Mouse (Mus musculus): ENCODE data around the gene Gabra4. TPM values are rescaled to one million over a fixed set of nuclear protein-coding genes. Genes with fewer than 3 reads are reported as not detected.

Gene Gabra4
- 10.8 and 13.6 TPM in 2 replicates for polyA plus RNA-seq (2012; rRNA removed)

- DNase-seq = peak; percentile 42 to 59
- peak within 1 kb of the TSS; percentile 64 for H3K4me3 ChIP-seq (replicated peaks; ENCODE audit: insufficient read depth, low read depth, low read length)
- WGBS = under 1% methylated on average over 15 of the region's 15 CpGs
- H3K27me3 ChIP-seq (ENCODE audit: control insufficient read depth, insufficient read depth, low read length) = no peaks in the 10 kb centered on the region
- H3K27ac ChIP-seq (ENCODE audit: insufficient read depth, low read length) = no peak within 1 kb of the TSS
- TF ChIP-seq CTCF (IDR thresholded peaks at IDR 0.05; ENCODE audit: borderline replicate concordance, insufficient read depth, low read depth, low read length) (no peak), POLR2A (IDR thresholded peaks at IDR 0.05; ENCODE audit: borderline replicate concordance, insufficient read depth, low read length) (no peak)
- no peaks in the 10 kb centered on the region for H3K4me1 ChIP-seq (ENCODE audit: control insufficient read depth, insufficient read depth, low read length)
These were observed at the start of gene Gabra4 for GRCm38 (mm10) chr5:71658115-71658497. TSS of gene Gabra4 (minus strand) at chr5:71658308.

DNA sequence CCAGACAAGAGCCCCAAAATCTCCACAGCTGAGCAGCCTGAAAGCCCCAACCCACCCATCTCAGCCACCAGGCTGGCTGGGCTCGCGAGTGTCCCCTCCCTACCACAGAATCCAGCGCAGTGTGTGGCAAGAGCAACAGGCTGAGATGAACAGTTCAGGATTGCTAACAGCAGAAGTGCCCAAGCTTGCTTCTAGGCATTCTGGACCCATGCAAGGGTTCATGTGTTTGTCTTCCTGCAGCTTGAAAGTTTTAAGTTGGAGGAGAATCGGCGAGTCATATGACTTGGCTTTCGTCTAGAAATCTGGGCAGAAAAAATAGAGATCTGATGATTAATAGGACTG, 43.1 kb upstream of the Gabra4 start:
- Histone ChIP-seq H3K4me1 (ENCODE audit: control insufficient read depth, insufficient read depth, low read length) (no peaks in the 10 kb centered on the region), H3K27me3 (ENCODE audit: control insufficient read depth, insufficient read depth, low read length) (no peaks in the 10 kb centered on the region), H3K4me3 (replicated peaks; ENCODE audit: insufficient read depth, low read depth, low read length) (peak overlapping the region; percentile 72), H3K27ac (ENCODE audit: insufficient read depth, low read length) (no peak overlapping the region)
- no peak for DNase-seq
- TF ChIP-seq CTCF (IDR thresholded peaks at IDR 0.05; ENCODE audit: borderline replicate concordance, insufficient read depth, low read depth, low read length) (no peak), POLR2A (IDR thresholded peaks at IDR 0.05; ENCODE audit: borderline replicate concordance, insufficient read depth, low read length) (no peak)
- WGBS = 4% methylated on average over 6 of the region's 6 CpGs

DNA sequence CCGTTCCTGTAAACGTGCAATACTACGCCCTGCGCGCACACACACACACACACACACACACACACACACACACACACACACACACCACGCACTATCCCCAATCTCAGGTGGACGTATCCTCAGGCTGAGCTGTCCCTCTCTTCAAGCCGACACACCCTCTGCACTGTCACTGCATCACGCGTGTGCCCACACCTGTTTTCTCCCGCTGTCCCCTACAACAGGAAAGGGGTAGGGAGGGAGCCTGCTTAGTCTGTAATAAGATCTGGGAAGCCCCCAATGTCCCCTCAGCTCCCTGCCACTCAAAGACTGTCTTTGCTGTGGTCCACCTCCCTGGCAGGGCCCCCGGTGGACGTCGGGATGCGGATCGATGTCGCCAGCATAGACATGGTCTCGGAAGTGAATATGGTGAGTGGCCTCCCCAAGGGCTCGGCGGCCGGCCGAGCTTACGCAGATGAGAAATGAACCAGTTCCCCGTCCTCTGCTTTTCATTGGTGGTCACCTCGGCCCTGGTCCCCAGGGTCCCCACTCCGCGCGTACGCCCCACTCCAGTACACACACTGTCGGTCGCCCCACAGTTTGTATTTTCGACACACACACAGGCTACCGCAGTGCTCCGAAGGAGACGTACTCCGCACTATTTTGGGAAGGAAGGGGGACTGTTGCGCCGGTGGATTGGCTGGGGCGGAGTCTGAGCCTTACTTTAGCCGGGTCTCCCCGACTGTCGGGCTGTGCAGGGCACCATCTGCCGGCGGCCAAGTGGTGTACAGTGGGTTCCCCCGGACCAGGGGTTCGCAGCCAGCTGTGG, 42.6 kb upstream of the Gabra4 start:
- under 1% methylated on average over 46 of the region's 46 CpGs for WGBS
- Histone ChIP-seq H3K27me3 (ENCODE audit: control insufficient read depth, insufficient read depth, low read length) (no peaks in the 10 kb centered on the region), H3K27ac (ENCODE audit: insufficient read depth, low read length) (no peak overlapping the region; the same call in 1 of the 2 replicates), H3K4me3 (replicated peaks; ENCODE audit: insufficient read depth, low read depth, low read length) (peak overlapping the region; percentile 72), H3K4me1 (ENCODE audit: control insufficient read depth, insufficient read depth, low read length) (no peaks in the 10 kb centered on the region)
- no peak for TF ChIP-seq POLR2A (IDR thresholded peaks at IDR 0.05; ENCODE audit: borderline replicate concordance, insufficient read depth, low read length)
- peak; percentile 27; the same call in 1 of the 2 replicates for TF ChIP-seq CTCF (IDR thresholded peaks at IDR 0.05; ENCODE audit: borderline replicate concordance, insufficient read depth, low read depth, low read length)
- DNase-seq = peak; percentile 71 to 75

DNA sequence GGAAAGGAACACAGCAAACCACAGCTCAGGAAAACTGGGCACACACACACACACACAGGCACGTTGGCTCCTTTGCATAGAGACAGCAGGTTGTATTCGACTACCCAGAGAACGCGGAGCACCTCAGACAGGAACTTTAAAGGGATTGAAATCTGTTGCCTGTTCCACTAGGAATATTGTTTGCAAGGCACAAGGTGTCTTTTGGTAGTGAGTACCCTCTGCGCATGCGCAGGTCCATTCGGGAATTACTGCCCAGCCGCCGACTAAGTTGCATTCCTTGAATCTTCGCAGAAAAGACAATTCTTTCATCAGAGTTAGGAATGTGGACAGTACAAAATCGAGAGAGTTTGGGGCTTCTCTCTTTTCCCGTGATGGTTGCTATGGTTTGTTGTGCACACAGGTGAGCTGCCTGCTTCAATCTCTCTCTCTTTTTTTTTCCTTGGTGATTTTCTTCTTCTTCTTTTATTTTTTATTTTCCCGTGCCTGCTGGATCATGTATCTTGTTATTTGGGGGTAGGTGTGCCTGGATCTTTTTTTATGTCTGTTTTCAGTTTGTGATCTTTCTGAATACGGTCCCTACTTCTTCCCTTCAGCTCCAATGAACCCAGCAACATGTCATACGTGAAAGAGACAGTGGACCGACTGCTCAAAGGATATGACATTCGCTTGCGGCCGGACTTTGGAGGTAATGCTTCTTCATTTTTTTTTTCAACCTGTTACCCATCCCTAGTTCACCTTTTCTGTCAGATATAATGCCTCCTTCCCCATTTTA, 41.8 kb upstream of the Gabra4 start:
- peak; percentile 77 to 78 for DNase-seq
- under 1% methylated on average over 19 of the region's 19 CpGs for WGBS
- no peak overlapping the region for H3K27ac ChIP-seq (ENCODE audit: insufficient read depth, low read length)
- H3K4me1 ChIP-seq (ENCODE audit: control insufficient read depth, insufficient read depth, low read length) = no peaks in the 10 kb centered on the region
- peak overlapping the region; percentile 72 for H3K4me3 ChIP-seq (replicated peaks; ENCODE audit: insufficient read depth, low read depth, low read length)
- TF ChIP-seq CTCF (IDR thresholded peaks at IDR 0.05; ENCODE audit: borderline replicate concordance, insufficient read depth, low read depth, low read length) = no peak
- TF ChIP-seq POLR2A (IDR thresholded peaks at IDR 0.05; ENCODE audit: borderline replicate concordance, insufficient read depth, low read length) = no peak
- H3K27me3 ChIP-seq (ENCODE audit: control insufficient read depth, insufficient read depth, low read length) = no peaks in the 10 kb centered on the region

GRCm38 (mm10) chr5:71665593-71665992, 7.5 kb upstream of the Gabra4 start:
- Histone ChIP-seq H3K27ac (ENCODE audit: insufficient read depth, low read length) (no peak overlapping the region), H3K27me3 (ENCODE audit: control insufficient read depth, insufficient read depth, low read length) (no peaks in the 10 kb centered on the region), H3K4me1 (ENCODE audit: control insufficient read depth, insufficient read depth, low read length) (no peaks in the 10 kb centered on the region), H3K4me3 (replicated peaks; ENCODE audit: insufficient read depth, low read depth, low read length) (no peak overlapping the region)
- no peak for TF ChIP-seq POLR2A (IDR thresholded peaks at IDR 0.05; ENCODE audit: borderline replicate concordance, insufficient read depth, low read length)
- no peak for TF ChIP-seq CTCF (IDR thresholded peaks at IDR 0.05; ENCODE audit: borderline replicate concordance, insufficient read depth, low read depth, low read length)
- WGBS = 35% methylated on average over 4 of the region's 4 CpGs
- DNase-seq = no peak

DNA sequence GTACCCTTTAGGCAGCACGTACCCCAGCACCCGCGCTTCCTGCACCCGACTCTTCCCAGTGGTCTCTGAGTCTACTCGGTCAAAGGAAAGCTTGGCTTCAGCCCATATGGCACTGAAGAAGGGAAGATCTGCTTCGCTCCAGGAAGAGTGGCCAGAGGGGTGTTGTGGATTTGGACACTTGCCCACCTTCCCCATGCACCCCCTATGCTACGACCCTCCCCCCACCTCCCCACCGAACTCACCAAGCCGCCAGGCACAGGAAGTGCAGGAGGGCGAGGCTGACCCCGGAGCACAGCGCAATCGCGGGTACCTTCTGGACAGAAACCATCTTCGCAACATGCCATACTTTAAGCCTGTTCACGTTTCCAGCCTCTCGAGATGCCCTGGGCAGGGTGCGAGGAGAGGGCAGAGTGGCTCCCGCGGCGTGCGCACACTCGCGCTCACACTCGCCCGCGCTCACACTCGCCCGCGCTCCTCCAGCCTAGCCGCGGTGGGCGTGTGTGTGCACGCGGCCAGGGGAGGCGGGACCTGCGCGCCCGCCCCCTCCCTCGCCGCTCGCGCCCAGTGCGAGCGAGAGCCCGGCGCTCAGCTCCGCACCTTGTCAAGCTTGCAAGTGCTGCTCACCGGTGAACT, 510 bp downstream of the Gabra4 start, which contains the start of gene Gabrb1:
Gene Gabrb1, plus strand, starts transcription at position 632 of the 633 bp plus-strand sequence.
- DNase-seq = peak in 1 of 2 experiments; percentile 60
- peak within 1 kb of the TSS; percentile 64 for H3K4me3 ChIP-seq (replicated peaks; ENCODE audit: insufficient read depth, low read depth, low read length)
- TF ChIP-seq CTCF (IDR thresholded peaks at IDR 0.05; ENCODE audit: borderline replicate concordance, insufficient read depth, low read depth, low read length) = no peak
- TF ChIP-seq POLR2A (IDR thresholded peaks at IDR 0.05; ENCODE audit: borderline replicate concordance, insufficient read depth, low read length) = no peak
- under 1% methylated on average over 49 of the region's 49 CpGs for WGBS
- H3K27me3 ChIP-seq (ENCODE audit: control insufficient read depth, insufficient read depth, low read length) = no peaks in the 10 kb centered on the region
- no peak within 1 kb of the TSS for H3K27ac ChIP-seq (ENCODE audit: insufficient read depth, low read length)
- no peaks in the 10 kb centered on the region for H3K4me1 ChIP-seq (ENCODE audit: control insufficient read depth, insufficient read depth, low read length)

GRCm38 (mm10) chr5:71656771-71657170, 1.3 kb downstream of the Gabra4 start:
- H3K4me1 ChIP-seq (ENCODE audit: control insufficient read depth, insufficient read depth, low read length) = no peaks in the 10 kb centered on the region
- TF ChIP-seq POLR2A (IDR thresholded peaks at IDR 0.05; ENCODE audit: borderline replicate concordance, insufficient read depth, low read length) = no peak
- TF ChIP-seq CTCF (IDR thresholded peaks at IDR 0.05; ENCODE audit: borderline replicate concordance, insufficient read depth, low read depth, low read length) = no peak
- WGBS = 7% methylated on average over 10 of the region's 10 CpGs
- peak; percentile 45 to 47 for DNase-seq
- no peak overlapping the region for H3K27ac ChIP-seq (ENCODE audit: insufficient read depth, low read length)
- no peaks in the 10 kb centered on the region for H3K27me3 ChIP-seq (ENCODE audit: control insufficient read depth, insufficient read depth, low read length)
- H3K4me3 ChIP-seq (replicated peaks; ENCODE audit: insufficient read depth, low read depth, low read length) = peak overlapping the region; percentile 64
